Mouse (Mus musculus) left cerebral cortex, postnatal 14 days (tissue): ENCODE measurements at regions not wholly inside any gene's neighbourhood (a gene's known extent, or its start where the extent isn't known, plus 50 kb on each side); places are given as distances from the start of the nearest gene placed in this dataset.

ENCODE experiments used
- DNase-seq, 2 experiments: peaks; one replicate each; pipeline ENCODE4 v3.0.0; 2021 to 2022; ENCODE audit warnings: low spot score in 2 of 2, mixed read lengths in 1 of 2
- intact Hi-C: fragments of 180-260 bp; cut with DNase I; formaldehyde crosslinking; loops from one replicate; pipeline ENCODE4 v1.15.1; 2025

DNA sequence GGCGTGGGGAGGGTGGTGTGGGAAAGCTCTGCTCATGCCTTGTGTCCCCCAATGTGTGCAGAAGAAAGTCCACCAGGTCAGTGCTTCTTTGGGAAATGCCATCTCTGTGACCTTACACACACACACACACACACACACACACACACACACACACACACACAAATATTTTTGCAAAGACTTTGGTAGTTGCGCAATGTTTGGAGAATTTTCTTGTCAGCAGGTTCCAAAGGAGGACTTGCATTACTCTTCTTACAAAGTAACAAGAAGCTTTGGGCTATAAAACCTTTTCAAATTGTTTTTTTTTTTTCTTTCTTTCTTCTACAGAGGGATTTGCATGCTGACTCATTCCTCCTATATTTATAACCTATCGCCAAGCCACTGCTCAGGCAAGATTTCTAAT is 59.1 kb upstream of the Npvf start:
- DNase-seq: no peak
- intact Hi-C loops: no loop called here

DNA sequence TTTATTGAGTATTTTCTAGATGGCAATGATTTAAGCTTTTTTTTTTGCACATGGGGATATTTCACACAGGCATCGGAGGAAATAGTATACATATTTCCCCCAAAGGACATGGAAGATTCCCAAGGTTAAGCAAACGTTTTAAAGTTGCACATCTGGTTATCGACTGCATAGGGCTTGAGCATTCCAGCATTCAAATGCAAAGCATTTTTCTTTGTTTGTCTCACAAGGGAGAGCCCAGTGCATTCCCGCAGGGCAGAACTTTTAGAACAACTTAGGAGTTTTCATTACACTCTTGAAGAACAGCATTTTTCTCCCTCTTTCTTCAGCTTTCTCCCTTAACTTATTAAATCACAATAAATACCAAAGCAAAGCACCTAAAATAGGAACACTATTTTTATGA is 64.4 kb upstream of the Npvf start:
- DNase-seq: no peak
- intact Hi-C loops: no loop called here

DNA sequence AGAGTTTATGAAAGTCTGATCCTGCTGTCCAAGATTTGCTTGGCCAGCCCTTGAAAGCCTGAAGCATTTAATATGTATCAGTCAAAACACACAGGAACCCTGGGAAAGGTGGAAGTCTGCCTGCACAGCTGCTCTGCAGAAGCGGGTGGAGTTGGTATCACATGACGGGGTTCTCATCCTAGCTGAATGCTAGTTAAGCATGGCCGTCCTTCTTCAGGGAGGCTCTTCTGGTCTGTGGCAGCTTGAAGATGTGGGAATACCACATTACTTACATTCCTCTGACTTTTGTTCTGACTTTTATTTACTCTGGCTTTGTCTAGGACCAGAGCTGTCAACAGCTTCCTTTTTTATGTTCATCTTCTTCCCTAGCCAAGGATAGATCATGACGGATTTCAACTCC is 66.1 kb upstream of the Npvf start:
- DNase-seq: no peak
- intact Hi-C loops: no loop called here

DNA sequence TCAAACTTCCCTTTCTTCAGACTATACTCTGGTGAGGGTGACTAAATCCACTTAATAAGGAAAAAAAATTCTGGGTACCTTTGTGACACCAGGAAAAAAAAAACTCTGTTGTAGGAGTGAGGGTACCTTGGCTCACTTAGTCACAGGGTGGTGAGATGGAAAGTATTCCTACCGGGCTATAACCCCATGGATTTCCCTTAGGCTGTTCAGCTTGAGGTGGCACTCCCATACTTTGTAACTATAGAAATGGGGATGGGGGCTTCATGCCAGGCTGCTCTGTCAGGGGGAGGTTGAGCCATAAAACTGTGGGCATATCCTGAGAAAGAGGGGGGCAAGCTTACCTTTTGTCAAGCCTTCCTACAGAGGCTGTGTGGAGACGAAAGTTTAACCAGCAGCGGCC is 71.4 kb upstream of the Npvf start:
- no peak for DNase-seq
- intact Hi-C loops: no loop called here

GRCm38 (mm10) chr6:50726166-50726591 is 71.9 kb upstream of the Npvf start:
- intact Hi-C loops: no loop called here

GRCm38 (mm10) chr6:50730744-50731718 is 76.8 kb upstream of the Npvf start:
- intact Hi-C loops: no loop called here
- no peak for DNase-seq

More at GRCm38 (mm10) chr6:50726166-50726591, 71.9 kb upstream of the Npvf start:
- no peak for DNase-seq

DNA sequence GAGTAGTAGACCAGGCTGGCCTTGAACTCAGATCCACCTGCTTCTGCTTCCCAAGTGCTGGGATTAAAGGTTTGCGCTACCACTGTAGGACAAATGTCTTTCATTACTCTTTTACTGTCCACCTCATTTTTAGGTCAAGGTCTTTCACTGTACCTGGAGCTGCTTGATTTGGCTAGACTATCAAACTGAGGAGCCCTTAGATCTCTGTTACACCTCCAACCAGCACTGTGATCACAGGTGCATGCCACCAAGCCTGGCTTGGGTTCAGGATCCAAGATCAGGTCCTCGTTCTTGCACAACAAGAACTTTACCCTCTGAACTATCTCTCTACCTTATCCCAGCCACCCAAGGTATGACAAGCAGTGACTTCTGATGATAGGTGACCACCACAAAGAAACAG is 80.5 kb upstream of the Npvf start:
- intact Hi-C loops: no loop called here
- no peak for DNase-seq

DNA sequence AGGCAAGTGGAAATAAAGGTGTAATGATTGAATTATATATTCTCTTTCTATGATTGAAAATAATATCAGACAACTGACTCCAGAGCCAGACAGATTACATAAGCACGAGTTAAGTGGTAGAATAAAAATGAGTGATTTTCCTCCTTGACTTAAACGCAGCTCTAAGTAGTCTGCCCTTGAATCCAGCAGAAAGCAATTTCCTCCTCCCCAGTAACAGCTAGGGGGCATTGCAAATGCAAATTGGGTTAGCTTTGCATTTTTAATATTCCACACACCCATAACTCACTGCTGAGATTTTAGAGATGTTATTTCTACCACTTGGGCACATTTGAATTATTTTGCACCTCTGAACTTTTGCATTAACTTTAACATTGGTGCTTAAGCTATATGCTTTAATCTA is 81.6 kb upstream of the Npvf start:
- DNase-seq: no peak
- intact Hi-C loops: no loop called here

DNA sequence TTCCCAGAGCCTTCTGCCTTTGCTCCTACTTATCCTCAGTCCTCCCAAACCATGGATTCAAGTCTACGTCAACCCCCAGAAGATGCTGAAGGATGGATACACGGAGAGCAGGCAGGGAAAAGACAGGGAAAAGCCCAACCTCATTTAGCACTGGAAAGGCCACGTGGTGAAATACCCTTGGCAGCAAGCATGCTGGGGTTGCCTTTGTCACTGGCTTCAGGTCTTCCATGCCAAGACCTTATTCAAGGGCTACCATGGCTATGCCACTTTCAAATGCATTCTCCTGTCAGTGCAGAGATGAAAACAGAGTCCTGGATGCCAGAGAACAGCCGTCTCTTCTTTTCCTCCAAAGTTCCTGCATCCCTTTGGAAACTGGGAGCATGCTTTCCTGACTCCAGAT is 87.8 kb upstream of the Npvf start:
- intact Hi-C loops: no loop called here

GRCm38 (mm10) chr6:50744462-50745166 is 90.4 kb upstream of the Npvf start:
- no peak for DNase-seq
- intact Hi-C loops: no loop called here

More for the DNA sequence above, 87.8 kb upstream of the Npvf start:
- no peak for DNase-seq

- intact Hi-C loops: no loop called here
- DNase-seq: no peak
These were observed 98.9 kb upstream of the Npvf start for GRCm38 (mm10) chr6:50753151-50753550.

GRCm38 (mm10) chr6:50754786-50755185 is 100.5 kb upstream of the Npvf start:
- intact Hi-C loops: no loop called here
- no peak for DNase-seq

DNA sequence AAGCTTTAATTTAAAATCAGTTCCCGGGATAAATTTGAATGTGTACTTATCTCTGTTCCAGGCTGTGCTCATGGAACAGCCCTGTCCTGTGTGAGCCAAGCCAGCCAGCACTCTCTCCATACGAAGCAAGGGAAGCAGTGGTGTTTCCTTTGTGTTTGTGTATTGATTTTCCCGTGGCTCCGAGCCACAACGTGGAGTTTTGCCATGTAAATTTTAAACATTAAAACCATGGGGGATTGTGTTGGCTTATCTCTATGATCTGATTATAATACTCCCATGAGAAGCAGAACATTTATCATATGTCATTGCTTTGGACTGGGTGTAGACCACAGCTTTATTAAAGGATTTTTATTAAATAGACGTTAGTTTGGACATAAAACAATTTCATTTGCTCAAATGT is 106.1 kb upstream of the Npvf start:
- intact Hi-C loops: no loop called here
- DNase-seq: no peak

- peak; percentile 58 to 60 for DNase-seq
- intact Hi-C loops: no loop called here
These were observed 108.9 kb upstream of the Npvf start for GRCm38 (mm10) chr6:50763121-50763520.

- intact Hi-C loops: no loop called here
- DNase-seq: no peak
These were observed 112.2 kb upstream of the Npvf start for GRCm38 (mm10) chr6:50766442-50766915.

GRCm38 (mm10) chr6:50767126-50767525 is 112.9 kb upstream of the Npvf start:
- no peak for DNase-seq
- intact Hi-C loops: no loop called here

DNA sequence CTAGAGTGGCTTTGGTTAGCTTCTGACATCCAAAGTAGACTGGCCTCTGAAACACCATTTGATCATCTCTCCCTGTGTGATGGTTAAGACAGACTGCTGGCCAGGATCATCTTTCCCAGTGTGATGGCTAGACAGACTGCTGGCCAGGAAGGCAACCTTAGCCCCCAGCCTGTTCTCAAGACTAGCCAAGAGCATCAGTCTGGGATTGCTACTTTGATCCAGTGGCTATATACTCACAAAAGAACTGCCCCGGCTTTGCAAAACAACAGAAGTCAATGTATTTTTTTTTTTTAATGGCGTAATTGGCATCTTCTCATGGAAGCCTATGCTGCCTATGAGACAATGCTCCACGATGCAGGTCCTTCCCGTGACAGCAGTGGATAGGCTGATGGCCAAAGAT is 113.6 kb upstream of the Npvf start:
- no peak for DNase-seq
- intact Hi-C loops: no loop called here

DNA sequence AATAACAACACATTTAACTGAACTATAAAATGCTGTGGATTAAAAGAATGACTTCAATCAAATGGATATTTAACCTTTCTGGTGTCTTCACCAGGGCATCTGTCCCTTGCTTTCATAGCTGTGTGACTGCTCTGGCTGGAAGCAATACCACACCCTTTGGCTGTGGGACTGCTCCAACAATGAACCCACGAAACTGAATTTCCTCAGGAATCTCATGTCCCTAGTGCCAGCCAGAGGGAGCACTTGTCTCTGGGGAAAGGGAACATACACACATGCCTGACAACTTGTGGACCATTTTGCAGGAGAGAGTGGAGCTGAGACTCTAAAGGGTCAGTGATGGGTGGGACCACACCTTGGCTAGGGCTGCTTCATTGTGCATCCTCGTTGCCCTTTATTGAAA is 114.9 kb upstream of the Npvf start:
- intact Hi-C loops: no loop called here

DNA sequence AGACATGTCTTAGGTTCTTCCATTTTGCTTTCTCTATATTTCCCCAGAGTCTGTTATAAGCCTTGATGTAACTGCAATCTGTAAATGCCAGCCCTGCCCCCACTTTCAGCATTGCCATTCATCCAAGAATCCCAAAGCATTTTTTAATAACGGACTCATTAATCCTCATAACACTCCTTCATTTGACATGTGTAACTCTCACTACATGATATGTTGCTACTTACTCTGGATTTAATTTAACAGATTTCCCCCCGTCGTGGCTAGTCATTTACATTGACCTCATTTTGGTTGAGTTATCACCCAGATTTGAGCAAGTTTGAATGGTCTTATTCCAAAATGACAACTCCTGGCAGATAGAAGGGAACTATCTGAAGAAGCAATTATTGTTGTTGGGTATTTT is 116.2 kb upstream of the Npvf start:
- DNase-seq: no peak
- intact Hi-C loops: no loop called here

More for the DNA sequence above, 114.9 kb upstream of the Npvf start:
- no peak for DNase-seq

DNA sequence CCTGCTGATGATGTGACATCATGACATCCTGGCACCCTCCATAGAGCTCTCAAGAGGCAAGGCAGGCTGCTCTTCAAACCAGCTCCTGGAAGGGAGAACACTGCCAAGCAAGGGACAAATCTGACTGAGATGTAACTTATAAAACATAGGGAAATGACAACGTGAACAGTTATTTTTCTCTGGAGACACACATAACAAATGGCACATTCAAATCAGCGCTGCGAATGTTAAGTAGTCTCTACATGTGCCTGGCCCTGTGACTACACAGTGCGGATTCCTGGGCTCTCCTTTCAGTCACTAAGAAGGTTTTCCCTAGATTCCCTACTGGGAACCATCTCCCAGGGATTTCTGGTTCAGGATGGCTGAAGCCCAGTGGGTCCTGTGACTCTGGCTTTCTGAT is 121.4 kb upstream of the Npvf start:
- peak in 1 of 2 experiments; percentile 29 for DNase-seq
- intact Hi-C loops: no loop called here
